Comparison of ENCODE assay signal across 29 mouse cellular contexts in the genomic region with DNA sequence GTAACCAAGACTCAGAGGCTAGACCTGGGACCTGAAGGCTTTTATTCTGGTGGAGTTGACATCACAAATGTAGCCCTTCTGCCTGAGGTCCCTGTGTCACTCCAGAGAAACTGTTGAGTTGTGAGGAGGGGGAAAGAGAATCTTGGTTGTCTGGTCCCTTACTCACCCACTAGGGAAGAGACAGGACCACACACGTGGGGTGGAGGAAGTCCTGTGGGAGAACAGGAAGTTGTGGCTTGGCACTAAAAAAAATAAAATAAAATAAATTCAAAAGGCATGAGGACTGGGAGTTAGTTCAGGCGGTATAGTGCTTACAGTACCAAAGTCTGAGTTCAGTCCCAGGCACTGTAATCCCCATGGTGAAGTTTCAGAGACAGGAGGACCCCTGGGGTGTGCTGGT. TPM values are rescaled to one million over a fixed set of nuclear protein-coding genes. Genes with fewer than 3 reads are reported as not detected.
DNase-seq lines count a peak whose midpoint lies in the region; ATAC-seq lines count a peak whose summit lies in the region.
"Had no signal": no experiment of that assay in that cellular context is flagged by ENCODE, and none has a peak within 500 bp of the region (broad histone marks: within the 10 kb centered on the region; RNA-seq: fewer than 3 reads in every experiment).

No protein-coding gene starts in this region.

- no peaks in the 10 kb centered on the region for H3K9me3 ChIP-seq in kidney, embryonic 15.5 days (replicated peaks)
- H3K9me3 ChIP-seq: embryonic facial prominence, embryonic 12.5 days; embryonic facial prominence, embryonic 15.5 days; G1E; heart, embryonic 12.5 days; heart, embryonic 15.5 days; hindbrain, embryonic 12.5 days; hindbrain, embryonic 15.5 days; intestine, embryonic 15.5 days had no signal

- H3K27ac ChIP-seq in kidney, embryonic 15.5 days = no peak overlapping the region
- H3K27ac ChIP-seq: embryonic facial prominence, embryonic 12.5 days; embryonic facial prominence, embryonic 15.5 days; gastrocnemius, adult 2 months; heart, embryonic 15.5 days; hindbrain, embryonic 12.5 days; hindbrain, embryonic 15.5 days; intestine, embryonic 15.5 days had no signal

- intact Hi-C loops in gastrocnemius, postnatal 14 days (cut with DNase I; ENCODE audit: low total_unique reads) = no loop called here

- peak; percentile 96 for ATAC-seq in granulocyte monocyte progenitor cell, adult 5-6 weeks (replicated peaks; ENCODE audit: poor library complexity, severe bottlenecking)
- ATAC-seq in megakaryocyte progenitor cell, adult 5-6 weeks (replicated peaks; ENCODE audit: poor library complexity) = peak; percentile 54
- no peak for ATAC-seq in kidney, embryonic 15.5 days (replicated peaks; ENCODE audit: low FRiP score)
- ATAC-seq: activated CD4-positive, CD25-positive, alpha-beta regulatory T cell, adult 4 months; forebrain, embryonic 14.5 days; forebrain, postnatal 0 days; intestine, embryonic 15.5 days had no signal

- H3K36me3 ChIP-seq in kidney, embryonic 15.5 days = no peaks in the 10 kb centered on the region
- H3K36me3 ChIP-seq: embryonic facial prominence, embryonic 12.5 days; embryonic facial prominence, embryonic 15.5 days; G1E; heart, embryonic 12.5 days; heart, embryonic 15.5 days; hindbrain, embryonic 12.5 days; hindbrain, embryonic 15.5 days; intestine, embryonic 15.5 days had no signal

- no peak overlapping the region for H3K4me2 ChIP-seq in kidney, embryonic 15.5 days
- H3K4me2 ChIP-seq: embryonic facial prominence, embryonic 12.5 days; embryonic facial prominence, embryonic 15.5 days; heart, embryonic 12.5 days; heart, embryonic 15.5 days; hindbrain, embryonic 12.5 days; hindbrain, embryonic 15.5 days; intestine, embryonic 15.5 days had no signal

- DNase-seq in heart, adult 11 months = peak; percentile 66
- no peak for DNase-seq in heart, adult 8-10 months (ENCODE audit: low spot score)
- no peak for DNase-seq in gastrocnemius, postnatal 14 days
- no peak for DNase-seq in lung, adult 18-20 months
- DNase-seq: adrenal gland, adult 8-10 months; adrenal gland, postnatal 25 days; B cell, adult 2 months; cerebellum, adult 11-12 months; cerebellum, adult 8-10 months; cerebellum, postnatal 10 days; cerebellum, postnatal 36 days; forebrain, postnatal 0 days; gastrocnemius, adult 2 months; gastrocnemius, postnatal 25 days; heart, postnatal 10 days; heart, postnatal 4 days had no signal

- H3K27me3 ChIP-seq in kidney, embryonic 15.5 days = no peaks in the 10 kb centered on the region
- H3K27me3 ChIP-seq: embryonic facial prominence, embryonic 12.5 days; embryonic facial prominence, embryonic 15.5 days; heart, embryonic 15.5 days; hindbrain, embryonic 15.5 days; intestine, embryonic 15.5 days had no signal

- WGBS in kidney, embryonic 15.5 days = 28% methylated on average over 2 of the region's 2 CpGs

- no peak overlapping the region for H3K4me3 ChIP-seq in kidney, embryonic 15.5 days (replicated peaks)
- H3K4me3 ChIP-seq: embryonic facial prominence, embryonic 12.5 days; embryonic facial prominence, embryonic 15.5 days; gastrocnemius, adult 2 months; heart, embryonic 12.5 days; heart, embryonic 15.5 days; hindbrain, embryonic 12.5 days; hindbrain, embryonic 15.5 days; intestine, embryonic 15.5 days had no signal

- H3K4me1 ChIP-seq in kidney, embryonic 15.5 days = no peaks in the 10 kb centered on the region
- H3K4me1 ChIP-seq: embryonic facial prominence, embryonic 12.5 days; embryonic facial prominence, embryonic 15.5 days; heart, embryonic 12.5 days; heart, embryonic 15.5 days; hindbrain, embryonic 12.5 days; hindbrain, embryonic 15.5 days; intestine, embryonic 15.5 days had no signal

- no peak overlapping the region for H3K9ac ChIP-seq in kidney, embryonic 15.5 days
- H3K9ac ChIP-seq: embryonic facial prominence, embryonic 12.5 days; embryonic facial prominence, embryonic 15.5 days; forebrain, postnatal 0 days; heart, embryonic 12.5 days; heart, embryonic 15.5 days; hindbrain, embryonic 12.5 days; hindbrain, embryonic 15.5 days; intestine, embryonic 15.5 days had no signal

RNA-seq across cellular contexts. Expression of a gene that starts 9.2 kb away (rescaled TPM):
- total RNA-seq in heart, adult 8-10 months (2022) = 100 to 1,000 TPM; 207 to 235 (median 219) TPM
- 349 and 471 TPM in 2 replicates for total RNA-seq in granulocyte monocyte progenitor cell, adult 5-6 weeks (2014; fragmentation: Nextera tagmentation)
- total RNA-seq in granulocyte monocyte progenitor cell, adult 5-6 weeks (2017) = 118 and 134 TPM in 2 replicates
- total RNA-seq in megakaryocyte progenitor cell, adult 5-6 weeks (2015) = 654 and 681 TPM in 2 replicates
- total RNA-seq in megakaryocyte progenitor cell, adult 5-6 weeks (2017) = 85.9 and 114 TPM in 2 replicates
- total RNA-seq in gastrocnemius, postnatal 14 days (2021) = 100 to 1,000 TPM; 197 to 208 TPM
- 459 and 494 TPM in 2 replicates for polyA plus RNA-seq in kidney, embryonic 15.5 days (2015; fragmentation: Nextera tagmentation; extraction: Ambion mirVana)
